Mouse (Mus musculus) kidney, postnatal 0 days (tissue): Measurements from ENCODE around the gene Itpr1. TPM values are rescaled to one million over a fixed set of nuclear protein-coding genes. Genes with fewer than 3 reads are reported as not detected.

Experiments used
- ATAC-seq: fragments of 200-750 bp; cut with Nextera tagmentation; replicated peaks from 2 replicates; pipeline ENCODE4 v1.8.0; 2017; ENCODE audit warnings: low read depth, moderate number of reproducible peaks, moderate TSS enrichment, moderate library complexity; ENCODE audit not compliant: low FRiP score
- DNase-seq: peaks from one replicate; pipeline ENCODE4 v3.0.0-alpha.2; 2016; ENCODE audit warnings: low spot score
- H3K27ac ChIP-seq: fragments of 300-500 bp; sonication (generic); 2 replicates; pipeline ENCODE4 v1.5.1; 2014; ENCODE audit warnings: mild to moderate bottlenecking
- H3K27me3 ChIP-seq: fragments of 300-500 bp; sonication (generic); 2 replicates; pipeline ENCODE4 v1.6.1; 2014; ENCODE audit warnings: low read length, mixed read lengths; ENCODE audit not compliant: insufficient read depth
- H3K36me3 ChIP-seq: fragments of 300-500 bp; sonication (generic); 2 replicates; pipeline ENCODE4 v1.6.1; 2014; ENCODE audit warnings: low read length, mixed read lengths; ENCODE audit not compliant: insufficient read depth
- H3K4me1 ChIP-seq: fragments of 300-500 bp; sonication (generic); replicated peaks from 2 replicates; pipeline ENCODE4 v1.6.1; 2014; ENCODE audit warnings: antibody characterized with exemption, low read length, mixed read lengths; ENCODE audit not compliant: insufficient read depth
- H3K4me2 ChIP-seq: fragments of 300-500 bp; sonication (generic); 2 replicates; pipeline ENCODE4 v1.6.1; 2014; ENCODE audit warnings: mild to moderate bottlenecking, low read length, moderate library complexity, mixed read lengths
- H3K4me3 ChIP-seq: fragments of 300-500 bp; sonication (generic); replicated peaks from 2 replicates; pipeline ENCODE4 v1.5.1; 2014; ENCODE audit warnings: low read depth, low read length
- H3K9ac ChIP-seq: fragments of 300-500 bp; sonication (generic); 2 replicates; pipeline ENCODE4 v1.6.1; 2014; ENCODE audit warnings: low read depth, low read length
- H3K9me3 ChIP-seq: fragments of 300-500 bp; sonication (generic); replicated peaks from 2 replicates; pipeline ENCODE4 v1.6.1; 2016; ENCODE audit warnings: low read length, inconsistent platforms, mixed read lengths
- CTCF ChIP-seq: IDR thresholded peaks from 2 replicates; pipeline ENCODE4 v1.5.1; 2016; ENCODE audit warnings: antibody characterized with exemption, low read depth, mild to moderate bottlenecking, moderate library complexity
- WGBS: fragments of 180-500 bp; shearing (Covaris S2); extraction: QIAGEN DNeasy Blood & Tissue Kit; methylation state at CpG from one replicate; pipeline ENCODE4 v1.1.7; 2014; 5-methylcytosine and 5-hydroxymethylcytosine counted together
- polyA plus RNA-seq: library from polyadenylated mRNA; unstranded; fragments of >200 nt; fragmentation: Nextera tagmentation; extraction: Ambion mirVana; gene quantifications from 2 replicates; pipeline ENCODE4 v1.2.1, GENCODE M21; 2015

The Itpr1 gene
- polyA plus RNA-seq, 1 experiment from 2014 or later, result 21.2 TPM

DNA sequence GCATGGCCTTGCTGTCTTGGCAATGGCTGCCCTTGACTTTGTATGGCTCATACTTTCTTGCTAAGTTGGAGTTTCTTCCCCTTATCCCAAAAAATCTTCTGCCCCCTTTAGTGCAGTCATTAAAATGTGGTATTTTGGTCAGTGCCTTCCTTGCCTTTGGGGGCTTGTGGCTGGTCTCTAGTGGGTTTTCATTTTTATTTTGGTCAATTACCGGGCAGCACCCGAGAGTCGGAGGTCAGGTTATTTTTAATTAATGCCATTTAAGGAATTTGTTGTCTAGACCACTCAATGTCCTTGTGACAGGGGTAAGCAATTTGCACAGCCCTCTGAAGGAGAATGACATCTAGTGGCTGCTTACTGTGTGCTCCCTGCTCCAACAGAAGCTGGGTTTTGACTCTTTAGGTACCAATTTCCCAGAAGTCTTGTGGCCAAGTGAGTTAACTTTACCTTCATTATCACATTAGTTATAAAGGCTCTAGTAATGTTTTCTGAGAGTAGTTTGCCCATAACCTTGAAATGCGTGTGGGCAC is 130.9 kb downstream of the Itpr1 start:
- H3K27me3 ChIP-seq, result no peaks in the 10 kb centered on the region
- H3K9ac ChIP-seq, result no peak overlapping the region
- 72% methylated on average over 4 of the region's 4 CpGs for WGBS
- H3K9me3 ChIP-seq, result no peaks in the 10 kb centered on the region
- TF ChIP-seq CTCF, result peak; percentile 62
- ATAC-seq, result no peak
- H3K4me1 ChIP-seq, result no peaks in the 10 kb centered on the region
- peak; percentile 31 for DNase-seq
- H3K27ac ChIP-seq, result no peak overlapping the region
- H3K36me3 ChIP-seq, result peaks cover 13% of the 10 kb centered on the region; the same call in 1 of the 2 replicates
- no peak overlapping the region for H3K4me2 ChIP-seq
- H3K4me3 ChIP-seq, result no peak overlapping the region

DNA sequence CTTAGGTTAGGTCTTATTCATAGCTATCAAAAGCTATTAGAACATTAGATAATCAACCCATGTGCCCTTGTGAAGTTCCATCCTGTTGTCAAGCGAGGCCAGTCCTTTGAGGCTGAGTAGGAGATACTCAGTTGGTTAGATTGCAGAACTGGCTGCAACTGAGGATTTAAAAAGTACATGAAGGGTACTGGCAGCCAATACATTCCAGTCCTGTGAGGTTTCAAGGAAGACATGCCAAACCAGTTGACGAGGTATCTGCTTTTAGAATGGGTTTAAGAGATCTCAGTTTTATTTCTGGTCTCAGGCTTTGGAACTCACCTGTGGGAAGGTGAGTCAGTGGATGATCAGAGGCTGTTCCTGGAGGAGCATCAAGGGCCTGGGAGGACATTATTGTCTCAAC is 137.9 kb downstream of the Itpr1 start:
- no peak for DNase-seq
- WGBS, result 89% methylated on average over 2 of the region's 2 CpGs
- no peak for ATAC-seq

DNA sequence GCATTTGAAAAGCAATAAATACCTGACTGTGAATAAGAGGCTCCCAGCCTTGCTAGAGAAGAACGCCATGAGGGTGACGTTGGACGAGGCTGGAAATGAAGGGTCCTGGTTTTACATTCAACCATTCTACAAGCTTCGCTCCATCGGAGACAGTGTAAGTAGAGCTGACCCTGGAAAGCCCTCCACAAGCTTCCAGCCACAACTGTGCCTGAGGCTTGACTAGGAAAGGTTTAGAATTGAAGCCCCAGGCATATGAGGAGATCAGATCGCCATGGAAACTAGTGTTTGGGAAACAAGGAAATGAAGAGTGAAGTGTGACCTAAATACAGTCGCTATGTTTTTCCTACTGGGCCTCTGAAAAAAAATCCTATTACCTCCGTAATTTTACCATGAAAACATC is 139.1 kb downstream of the Itpr1 start:
- H3K4me1 ChIP-seq, result no peaks in the 10 kb centered on the region
- no peaks in the 10 kb centered on the region for H3K9me3 ChIP-seq
- H3K4me2 ChIP-seq, result no peak overlapping the region
- DNase-seq (peak; percentile 33), ATAC-seq (no peak)
- H3K27me3 ChIP-seq, result no peaks in the 10 kb centered on the region
- H3K4me3 ChIP-seq, result no peak overlapping the region
- H3K36me3 ChIP-seq, result peaks cover 31% of the 10 kb centered on the region; the same call in 1 of the 2 replicates
- no peak overlapping the region for H3K9ac ChIP-seq
- WGBS, result 56% methylated on average over 8 of the region's 8 CpGs
- TF ChIP-seq CTCF, result no peak
- H3K27ac ChIP-seq, result peak overlapping the region; percentile 34; the same call in 1 of the 2 replicates

More for the DNA sequence above, 137.9 kb downstream of the Itpr1 start:
- Histone ChIP-seq H3K36me3 (peaks cover 21% of the 10 kb centered on the region; the same call in 1 of the 2 replicates), H3K4me3 (no peak overlapping the region), H3K27ac (no peak overlapping the region), H3K9me3 (no peaks in the 10 kb centered on the region), H3K4me2 (no peak overlapping the region), H3K27me3 (no peaks in the 10 kb centered on the region), H3K4me1 (no peaks in the 10 kb centered on the region), H3K9ac (no peak overlapping the region)
- no peak for TF ChIP-seq CTCF

DNA sequence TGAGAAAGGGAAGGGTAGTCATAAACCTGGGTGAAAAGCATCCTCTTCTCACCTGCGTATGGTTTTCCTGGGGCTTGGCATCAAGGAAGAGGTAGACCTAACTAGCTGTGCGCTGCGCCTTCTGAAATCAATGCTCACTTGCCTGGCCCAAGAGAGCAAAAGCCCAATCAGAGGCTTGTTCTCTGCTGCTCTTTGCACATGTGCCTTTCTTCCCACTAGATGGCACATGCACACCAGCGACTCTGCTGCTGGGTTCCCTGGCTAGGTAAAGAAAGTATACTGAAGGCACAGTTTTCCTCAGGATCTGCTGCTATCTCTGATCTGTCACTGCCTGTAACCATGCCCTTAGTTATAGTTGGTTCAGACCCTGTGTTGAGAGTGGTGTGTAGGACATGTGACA is 154.5 kb downstream of the Itpr1 start:
- H3K4me3 ChIP-seq, result no peak overlapping the region
- ATAC-seq (no peak), DNase-seq (peak; percentile 32)
- no peak overlapping the region for H3K27ac ChIP-seq
- TF ChIP-seq CTCF, result peak; percentile 62
- no peaks in the 10 kb centered on the region for H3K9me3 ChIP-seq
- 85% methylated on average over 4 of the region's 4 CpGs for WGBS
- peaks cover 32% of the 10 kb centered on the region for H3K36me3 ChIP-seq
- H3K27me3 ChIP-seq, result no peaks in the 10 kb centered on the region
- no peak overlapping the region for H3K4me2 ChIP-seq
- H3K9ac ChIP-seq, result no peak overlapping the region
- H3K4me1 ChIP-seq, result no peaks in the 10 kb centered on the region

DNA sequence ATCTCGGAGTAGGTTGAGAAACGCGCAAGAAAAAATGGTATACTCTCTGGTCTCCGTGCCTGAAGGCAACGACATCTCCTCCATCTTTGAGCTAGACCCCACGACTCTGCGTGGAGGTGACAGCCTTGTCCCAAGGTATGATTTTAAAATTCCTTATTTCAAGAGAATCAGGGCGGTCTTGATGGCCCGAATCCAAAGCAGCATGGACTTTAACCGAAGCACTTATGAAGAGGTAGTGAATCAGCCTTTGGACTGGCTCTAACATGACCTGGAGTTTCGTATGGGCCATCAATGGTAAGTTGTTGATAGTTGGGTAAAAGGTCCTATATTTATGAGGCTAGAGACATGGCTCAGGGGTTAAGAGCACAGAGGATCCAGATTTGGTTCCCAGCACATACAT is 156.1 kb downstream of the Itpr1 start:
- 95% methylated on average over 11 of the region's 11 CpGs for WGBS
- Histone ChIP-seq H3K4me3 (no peak overlapping the region), H3K27me3 (no peaks in the 10 kb centered on the region), H3K9me3 (no peaks in the 10 kb centered on the region), H3K9ac (no peak overlapping the region), H3K4me2 (no peak overlapping the region), H3K36me3 (peaks cover 29% of the 10 kb centered on the region), H3K27ac (no peak overlapping the region), H3K4me1 (no peaks in the 10 kb centered on the region)
- ATAC-seq (no peak), DNase-seq (no peak)
- TF ChIP-seq CTCF, result no peak

DNA sequence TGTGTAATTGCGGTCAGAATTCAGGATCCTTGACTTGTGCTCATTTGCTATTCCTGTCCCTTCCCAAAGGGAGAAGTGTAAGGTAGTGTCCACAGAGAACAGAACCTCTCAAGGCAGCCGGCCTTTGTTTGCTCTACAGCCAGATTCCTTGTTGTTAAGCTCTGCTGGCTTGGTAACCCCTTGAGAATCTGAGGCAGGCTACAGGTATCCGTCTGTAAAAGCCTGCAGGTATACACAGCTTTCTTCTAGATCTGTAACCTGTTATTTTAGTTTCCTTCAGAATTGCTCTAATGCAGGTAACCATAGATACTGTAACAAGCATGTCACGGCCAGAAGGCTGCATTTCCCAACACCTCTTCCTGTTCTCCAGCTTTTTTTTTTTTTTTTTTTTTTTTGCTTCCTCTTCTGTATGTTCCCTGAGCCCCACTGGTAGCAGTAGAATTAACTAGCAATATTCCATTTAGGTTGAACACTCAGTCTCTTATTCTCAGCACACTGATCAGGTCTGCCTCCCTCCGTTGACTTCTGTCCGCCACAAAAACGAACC is 158.5 kb downstream of the Itpr1 start:
- Histone ChIP-seq H3K9ac (no peak overlapping the region), H3K36me3 (peaks cover 19% of the 10 kb centered on the region), H3K9me3 (no peaks in the 10 kb centered on the region), H3K4me2 (no peak overlapping the region), H3K27ac (no peak overlapping the region), H3K4me1 (no peaks in the 10 kb centered on the region), H3K27me3 (no peaks in the 10 kb centered on the region), H3K4me3 (no peak overlapping the region)
- no peak for TF ChIP-seq CTCF
- DNase-seq (no peak), ATAC-seq (no peak)
- 87% methylated on average over 7 of the region's 7 CpGs for WGBS
